Mouse (Mus musculus) limb, embryonic 12.5 days (tissue): Measurements from ENCODE around the gene Raf1. TPM values are rescaled to one million over a fixed set of nuclear protein-coding genes. Genes with fewer than 3 reads are reported as not detected.

Experiments used
- ATAC-seq: fragments of 200-750 bp; cut with Nextera tagmentation; 2 replicates; pipeline ENCODE4 v1.8.0; 2017; ENCODE audit warnings: low read depth, moderate TSS enrichment; ENCODE audit not compliant: insufficient number of reproducible peaks, insufficient read depth, low FRiP score, low TSS enrichment
- H3K27ac ChIP-seq: fragments of 300-500 bp; sonication (generic); 2 replicates; pipeline ENCODE4 v1.5.1; 2016; ENCODE audit warnings: mild to moderate bottlenecking, moderate library complexity
- H3K27me3 ChIP-seq: fragments of 300-500 bp; sonication (generic); 2 replicates; pipeline ENCODE4 v1.6.1; 2016; ENCODE audit warnings: mild to moderate bottlenecking, moderate library complexity
- H3K36me3 ChIP-seq: fragments of 300-500 bp; sonication (generic); 2 replicates; pipeline ENCODE4 v1.6.1; 2016; ENCODE audit warnings: mild to moderate bottlenecking, moderate library complexity
- H3K4me1 ChIP-seq: fragments of 300-500 bp; sonication (generic); replicated peaks from 2 replicates; pipeline ENCODE4 v1.6.1; 2016
- H3K4me2 ChIP-seq: fragments of 300-500 bp; sonication (generic); 2 replicates; pipeline ENCODE4 v1.6.1; 2016; ENCODE audit warnings: mild to moderate bottlenecking, moderate library complexity
- H3K4me3 ChIP-seq: fragments of 300-500 bp; sonication (generic); replicated peaks from 2 replicates; pipeline ENCODE4 v1.5.1; 2016; ENCODE audit warnings: mild to moderate bottlenecking
- H3K9ac ChIP-seq: fragments of 300-500 bp; sonication (generic); replicated peaks from 2 replicates; pipeline ENCODE4 v1.6.1; 2016; ENCODE audit warnings: mild to moderate bottlenecking, moderate library complexity
- H3K9me3 ChIP-seq: fragments of 300-500 bp; sonication (generic); 2 replicates; pipeline ENCODE4 v1.6.1; 2016; ENCODE audit warnings: mild to moderate bottlenecking, moderate library complexity
- WGBS: fragments of 180-500 bp; shearing (Covaris S2); methylation state at CpG from one replicate; pipeline ENCODE4 v1.1.7; 2016; 5-methylcytosine and 5-hydroxymethylcytosine counted together
- polyA plus RNA-seq: library from polyadenylated mRNA; unstranded; fragments of >200 nt; fragmentation: Nextera tagmentation; extraction: Ambion mirVana; gene quantifications from 2 replicates; pipeline ENCODE4 v1.2.1, GENCODE M21; 2016

The Raf1 gene
- polyA plus RNA-seq, 1 experiment from 2014 or later = 135 TPM

GRCm38 (mm10) chr6:115586321-115586720 lies 90.1 kb downstream of the Raf1 start:
- 85% methylated on average over 10 of the region's 10 CpGs for WGBS
- Histone ChIP-seq H3K9ac (no peak overlapping the region), H3K9me3 (no peaks in the 10 kb centered on the region), H3K27me3 (no peaks in the 10 kb centered on the region), H3K27ac (no peak overlapping the region), H3K4me2 (no peak overlapping the region), H3K4me1 (no peaks in the 10 kb centered on the region), H3K36me3 (0 out of 2 replicates have a peak, but pooled peaks cover under 1% of the 10 kb centered on the region), H3K4me3 (no peak overlapping the region)
- ATAC-seq = no peak

DNA sequence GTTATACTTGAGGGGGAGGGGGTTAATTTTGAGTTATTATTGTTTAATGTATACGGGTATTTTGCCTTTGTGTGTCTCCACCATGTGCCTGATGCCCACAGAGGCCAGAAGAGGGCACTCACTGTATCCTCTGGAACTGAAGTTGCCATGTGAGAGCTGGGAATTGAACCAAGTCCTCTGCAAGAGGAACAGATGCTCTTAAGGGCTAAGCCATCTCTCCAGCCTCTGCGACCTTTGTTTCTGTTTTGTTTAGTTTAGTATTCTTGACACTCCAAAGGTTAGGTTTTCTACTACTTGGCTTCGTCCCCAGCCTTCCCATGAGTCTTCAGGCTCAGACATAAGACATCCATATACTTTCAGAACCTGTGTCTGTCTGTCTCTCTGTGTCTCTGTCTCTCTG lies 92.3 kb downstream of the Raf1 start:
- no peak for ATAC-seq
- peaks cover 10% of the 10 kb centered on the region; the same call in 1 of the 2 replicates for H3K36me3 ChIP-seq

GRCm38 (mm10) chr6:115583430-115584125 lies 92.9 kb downstream of the Raf1 start:
- Histone ChIP-seq H3K9me3 (no peaks in the 10 kb centered on the region), H3K27ac (no peak overlapping the region), H3K9ac (no peak overlapping the region), H3K4me2 (no peak overlapping the region), H3K4me1 (no peaks in the 10 kb centered on the region), H3K4me3 (no peak overlapping the region), H3K27me3 (no peaks in the 10 kb centered on the region), H3K36me3 (peaks cover 16% of the 10 kb centered on the region)
- 76% methylated on average over 6 of the region's 6 CpGs for WGBS
- no peak for ATAC-seq

More for the DNA sequence above, 92.3 kb downstream of the Raf1 start:
- no peaks in the 10 kb centered on the region for H3K4me1 ChIP-seq
- H3K27ac ChIP-seq = no peak overlapping the region
- no peak overlapping the region for H3K4me2 ChIP-seq
- no peaks in the 10 kb centered on the region for H3K9me3 ChIP-seq
- 85% methylated on average over 3 of the region's 3 CpGs for WGBS
- H3K9ac ChIP-seq = no peak overlapping the region
- no peaks in the 10 kb centered on the region for H3K27me3 ChIP-seq
- no peak overlapping the region for H3K4me3 ChIP-seq

- Histone ChIP-seq H3K27me3 (no peaks in the 10 kb centered on the region), H3K4me2 (no peak overlapping the region), H3K36me3 (peaks cover 26% of the 10 kb centered on the region), H3K4me1 (no peaks in the 10 kb centered on the region), H3K9me3 (no peaks in the 10 kb centered on the region), H3K9ac (no peak overlapping the region), H3K27ac (no peak overlapping the region), H3K4me3 (no peak overlapping the region)
- WGBS = 83% methylated on average over 10 of the region's 10 CpGs
- no peak for ATAC-seq
These were observed 93.9 kb downstream of the Raf1 start for GRCm38 (mm10) chr6:115582328-115583115.

- Histone ChIP-seq H3K4me1 (no peaks in the 10 kb centered on the region), H3K36me3 (peaks cover 43% of the 10 kb centered on the region), H3K4me2 (no peak overlapping the region), H3K27me3 (no peaks in the 10 kb centered on the region), H3K27ac (no peak overlapping the region), H3K4me3 (no peak overlapping the region), H3K9ac (no peak overlapping the region), H3K9me3 (no peaks in the 10 kb centered on the region)
- 85% methylated on average over 3 of the region's 3 CpGs for WGBS
- ATAC-seq = no peak
These were observed 95.6 kb downstream of the Raf1 start for GRCm38 (mm10) chr6:115580810-115581209.

DNA sequence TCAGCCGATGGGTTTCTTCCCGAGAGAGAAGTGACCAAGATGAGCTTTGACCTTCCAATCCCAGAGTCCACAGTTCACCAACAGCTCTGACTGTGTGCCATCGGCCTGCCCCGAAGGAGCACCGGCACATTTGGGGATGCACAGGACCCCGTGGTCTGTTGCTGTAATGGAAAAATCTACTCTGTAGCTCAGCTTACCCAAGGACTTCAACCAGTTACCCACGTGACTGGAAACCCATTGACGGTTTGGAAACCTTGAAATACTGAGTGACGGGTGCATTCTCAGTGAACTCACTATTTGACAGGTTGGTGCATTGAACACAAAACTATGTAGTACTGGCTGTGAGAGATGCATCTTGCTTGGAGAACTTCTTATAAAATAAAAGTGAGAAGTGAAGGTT lies 98.5 kb downstream of the Raf1 start:
- Histone ChIP-seq H3K4me3 (no peak overlapping the region), H3K4me2 (no peak overlapping the region), H3K36me3 (peaks cover 62% of the 10 kb centered on the region), H3K27ac (no peak overlapping the region), H3K4me1 (no peaks in the 10 kb centered on the region), H3K9ac (no peak overlapping the region), H3K9me3 (no peaks in the 10 kb centered on the region), H3K27me3 (no peaks in the 10 kb centered on the region)
- 93% methylated on average over 9 of the region's 9 CpGs for WGBS
- no peak for ATAC-seq

- Histone ChIP-seq H3K4me3 (no peak overlapping the region), H3K36me3 (peaks cover 66% of the 10 kb centered on the region), H3K9me3 (no peaks in the 10 kb centered on the region), H3K27me3 (no peaks in the 10 kb centered on the region), H3K4me1 (no peaks in the 10 kb centered on the region), H3K27ac (no peak overlapping the region), H3K9ac (no peak overlapping the region), H3K4me2 (no peak overlapping the region)
- 81% methylated on average over 5 of the region's 5 CpGs for WGBS
- no peak for ATAC-seq
These were observed 99.0 kb downstream of the Raf1 start for GRCm38 (mm10) chr6:115577407-115577806.

DNA sequence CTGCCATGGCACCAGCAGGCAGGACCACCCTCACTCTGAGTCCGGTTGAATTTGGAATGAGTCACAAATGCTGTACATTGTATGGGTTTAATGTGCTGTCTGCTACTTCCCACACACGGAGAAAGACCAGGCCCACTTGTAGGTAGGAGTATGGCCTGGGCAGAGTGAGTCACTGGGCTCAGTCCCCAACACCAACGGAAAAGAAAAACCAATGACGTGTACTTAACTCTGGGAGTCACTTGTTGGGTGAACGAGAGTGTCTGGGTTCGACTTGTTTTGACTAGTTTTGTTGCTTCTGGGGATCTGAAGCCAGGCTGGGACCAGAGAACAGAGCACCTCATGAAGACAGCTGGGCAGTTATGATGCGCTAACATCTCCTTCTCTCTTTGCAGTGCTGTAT lies 102.3 kb downstream of the Raf1 start:
- peaks cover 78% of the 10 kb centered on the region for H3K36me3 ChIP-seq
- H3K9ac ChIP-seq = no peak overlapping the region
- ATAC-seq = no peak
- 85% methylated on average over 7 of the region's 7 CpGs for WGBS
- no peaks in the 10 kb centered on the region for H3K4me1 ChIP-seq
- H3K27ac ChIP-seq = no peak overlapping the region
- H3K9me3 ChIP-seq = 0 out of 2 replicates have a peak, but pooled peaks cover 1% of the 10 kb centered on the region
- H3K4me3 ChIP-seq = no peak overlapping the region
- no peak overlapping the region for H3K4me2 ChIP-seq
- no peaks in the 10 kb centered on the region for H3K27me3 ChIP-seq

Other genes starting within 250 kb of the Raf1 start
- 27.6 and 30.2 TPM in 2 replicates for gene Tsen2, start 132.0 kb downstream of the Raf1 start, polyA plus RNA-seq
- 0.14 TPM in 1 of 2 replicates, not detected in the other for gene Mkrn2os, start 84.1 kb downstream of the Raf1 start, polyA plus RNA-seq
- gene Mkrn2, start 74.7 kb downstream of the Raf1 start, polyA plus RNA-seq = 28.4 and 31.0 TPM in 2 replicates
- gene Tmem40, start 85.8 kb upstream of the Raf1 start, polyA plus RNA-seq = 1.7 and 1.9 TPM in 2 replicates
- gene Cand2, start 97.9 kb upstream of the Raf1 start, polyA plus RNA-seq = 66.9 and 71.8 TPM in 2 replicates
- 2,195 and 2,268 TPM in 2 replicates for gene Rpl32, start 132.1 kb upstream of the Raf1 start, polyA plus RNA-seq
- 0.45 and 0.51 TPM in 2 replicates for gene Efcab12, start 161.8 kb upstream of the Raf1 start, polyA plus RNA-seq
- 32.3 and 33.7 TPM in 2 replicates for gene Mbd4, start 176.7 kb upstream of the Raf1 start, polyA plus RNA-seq
- gene Ift122, start 176.8 kb upstream of the Raf1 start, polyA plus RNA-seq = 32.1 and 34.9 TPM in 2 replicates